Mouse (Mus musculus): Measurements from ENCODE around the gene Sgms1. TPM values are rescaled to one million over a fixed set of nuclear protein-coding genes. Genes with fewer than 3 reads are reported as not detected.

Sgms1 gene
- 44.2 and 53.7 TPM in 2 replicates for polyA plus RNA-seq (2012; rRNA removed)

DNA sequence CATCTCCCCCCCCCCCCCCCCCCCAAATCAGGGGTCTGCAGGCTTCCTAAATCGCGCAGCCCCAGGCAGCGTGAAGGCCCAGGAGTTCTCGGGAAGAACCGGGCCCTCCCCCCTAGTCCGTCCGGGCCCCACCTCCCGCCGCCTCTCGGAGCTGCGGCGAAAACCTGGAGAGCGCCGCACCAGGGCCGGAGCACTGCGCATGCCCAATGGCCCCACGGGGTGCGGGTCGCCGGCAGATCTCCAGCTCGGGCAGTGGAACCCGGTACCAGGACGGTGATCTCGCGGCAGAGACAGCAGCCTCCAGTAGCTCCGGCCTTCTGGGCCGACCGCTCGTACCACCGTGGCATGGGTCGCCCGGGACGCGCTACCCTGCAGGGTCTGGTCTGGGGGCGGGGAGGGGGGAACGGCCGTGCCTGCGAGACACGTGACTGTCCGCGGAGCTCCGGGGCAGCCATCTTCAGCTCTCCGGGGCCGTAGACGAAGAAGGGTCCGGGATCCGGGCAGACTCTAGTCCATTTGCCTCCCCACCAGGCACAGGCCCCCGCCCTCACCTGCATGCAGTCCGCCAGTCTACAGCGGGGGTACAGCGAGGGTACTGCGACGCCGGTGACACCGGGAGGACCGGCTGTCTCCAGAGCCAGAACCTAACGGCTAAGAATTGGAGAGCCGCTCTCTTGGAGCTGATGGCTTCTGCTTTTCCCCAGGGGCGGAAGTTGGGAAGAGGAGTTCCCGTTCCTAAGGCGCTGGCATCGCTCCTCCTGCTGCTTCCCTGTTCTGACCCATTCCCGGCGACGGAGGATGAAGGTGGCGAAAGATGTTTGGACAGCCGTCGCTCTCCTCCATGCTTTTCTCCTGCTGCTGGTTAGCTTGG, at the start of gene Sgms1:
Gene Sgms1 (minus strand): TSS at position 714 of the 871 bp plus-strand sequence.
- TF ChIP-seq POLR2A (IDR thresholded peaks at IDR 0.05; ENCODE audit: borderline replicate concordance, extremely low read depth, low read depth, low read length) = peak; percentile 50; the same call in 1 of the 2 replicates
- TF ChIP-seq CTCF (IDR thresholded peaks at IDR 0.05; ENCODE audit: insufficient read depth, low read length) = no peak
- peak; percentile 90 for DNase-seq
- H3K4me3 ChIP-seq (replicated peaks; ENCODE audit: extremely low read depth, low read depth, low read length) = peak within 1 kb of the TSS; percentile 97
- 2% methylated on average over 68 of the region's 68 CpGs for WGBS
- peaks cover 9% of the 10 kb centered on the region for H3K4me1 ChIP-seq (ENCODE audit: control insufficient read depth, insufficient read depth, low read length)

GRCm38 (mm10) chr19:32425856-32426255, 36.3 kb upstream of the Sgms1 start:
- DNase-seq = no peak
- Histone ChIP-seq H3K4me1 (ENCODE audit: control insufficient read depth, insufficient read depth, low read length) (no peaks in the 10 kb centered on the region; the same call in 1 of the 2 replicates), H3K4me3 (replicated peaks; ENCODE audit: extremely low read depth, low read depth, low read length) (no peak overlapping the region)
- TF ChIP-seq POLR2A (IDR thresholded peaks at IDR 0.05; ENCODE audit: borderline replicate concordance, extremely low read depth, low read depth, low read length) (no peak), CTCF (IDR thresholded peaks at IDR 0.05; ENCODE audit: insufficient read depth, low read length) (no peak)
- 81% methylated on average over 3 of the region's 3 CpGs for WGBS

DNA sequence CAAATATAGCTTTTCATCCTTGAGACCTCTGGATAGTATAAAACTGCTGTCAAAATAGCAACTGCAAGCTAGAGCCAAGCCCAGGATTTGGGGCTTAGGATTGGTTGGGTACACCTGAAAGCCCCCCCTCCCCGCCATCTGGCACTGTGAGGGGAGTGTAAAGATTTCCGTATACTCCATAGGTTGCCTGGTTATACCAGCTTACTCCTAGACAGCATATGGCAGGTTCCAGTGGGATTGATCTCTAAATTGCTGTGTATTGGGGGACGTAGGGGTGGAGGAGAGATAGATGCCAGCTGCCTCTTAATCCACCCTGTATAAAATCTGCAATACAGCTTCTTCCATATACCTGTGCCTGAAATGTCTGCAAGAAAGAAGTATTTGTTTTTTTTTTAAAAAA, 35.2 kb upstream of the Sgms1 start:
- TF ChIP-seq CTCF (IDR thresholded peaks at IDR 0.05; ENCODE audit: insufficient read depth, low read length) = no peak
- TF ChIP-seq POLR2A (IDR thresholded peaks at IDR 0.05; ENCODE audit: borderline replicate concordance, extremely low read depth, low read depth, low read length) = no peak
- WGBS = 94% methylated on average over 3 of the region's 3 CpGs
- no peak for DNase-seq
- Histone ChIP-seq H3K4me3 (replicated peaks; ENCODE audit: extremely low read depth, low read depth, low read length) (no peak overlapping the region), H3K4me1 (ENCODE audit: control insufficient read depth, insufficient read depth, low read length) (no peaks in the 10 kb centered on the region; the same call in 1 of the 2 replicates)

GRCm38 (mm10) chr19:32419069-32419468, 29.6 kb upstream of the Sgms1 start:
- DNase-seq = no peak
- no peaks in the 10 kb centered on the region for H3K4me1 ChIP-seq (ENCODE audit: control insufficient read depth, insufficient read depth, low read length)
- WGBS = 62% methylated on average over 3 of the region's 3 CpGs
- H3K4me3 ChIP-seq (replicated peaks; ENCODE audit: extremely low read depth, low read depth, low read length) = no peak overlapping the region
- TF ChIP-seq POLR2A (IDR thresholded peaks at IDR 0.05; ENCODE audit: borderline replicate concordance, extremely low read depth, low read depth, low read length) = no peak
- no peak for TF ChIP-seq CTCF (IDR thresholded peaks at IDR 0.05; ENCODE audit: insufficient read depth, low read length)

- WGBS = 82% methylated on average over 7 of the region's 7 CpGs
- H3K4me1 ChIP-seq (ENCODE audit: control insufficient read depth, insufficient read depth, low read length) = no peaks in the 10 kb centered on the region
- H3K4me3 ChIP-seq (replicated peaks; ENCODE audit: extremely low read depth, low read depth, low read length) = no peak overlapping the region
- no peak for DNase-seq
- TF ChIP-seq CTCF (IDR thresholded peaks at IDR 0.05; ENCODE audit: insufficient read depth, low read length) (no peak), POLR2A (IDR thresholded peaks at IDR 0.05; ENCODE audit: borderline replicate concordance, extremely low read depth, low read depth, low read length) (no peak)
Observed at GRCm38 (mm10) chr19:32416692-32417317, 27.3 kb upstream of the Sgms1 start.

GRCm38 (mm10) chr19:32409603-32410360, 20.3 kb upstream of the Sgms1 start:
- DNase-seq = no peak
- TF ChIP-seq CTCF (IDR thresholded peaks at IDR 0.05; ENCODE audit: insufficient read depth, low read length) (no peak), POLR2A (IDR thresholded peaks at IDR 0.05; ENCODE audit: borderline replicate concordance, extremely low read depth, low read depth, low read length) (no peak)
- WGBS = 41% methylated on average over 8 of the region's 8 CpGs
- H3K4me1 ChIP-seq (ENCODE audit: control insufficient read depth, insufficient read depth, low read length) = no peaks in the 10 kb centered on the region; the same call in 1 of the 2 replicates
- no peak overlapping the region for H3K4me3 ChIP-seq (replicated peaks; ENCODE audit: extremely low read depth, low read depth, low read length)

DNA sequence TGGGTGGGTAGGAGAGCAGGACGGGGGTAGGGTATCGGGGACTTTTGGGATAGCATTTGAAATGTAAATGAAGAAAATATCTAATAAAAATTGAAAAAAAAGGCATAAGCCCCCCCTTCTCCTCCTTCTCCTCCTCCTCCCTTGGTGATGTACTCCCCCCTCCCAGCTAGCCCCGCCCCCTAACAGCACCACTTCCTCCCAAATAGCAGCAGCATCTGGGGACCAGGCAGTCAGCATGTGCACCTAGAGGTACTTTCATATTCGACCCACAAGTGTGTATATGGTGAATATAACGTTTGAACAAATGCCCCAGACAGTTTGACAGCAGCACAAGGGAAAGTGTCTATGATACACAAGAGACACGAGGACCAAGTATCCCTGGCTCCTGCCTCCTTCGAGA, 17.2 kb upstream of the Sgms1 start:
- 59% methylated on average over 7 of the region's 7 CpGs for WGBS
- Histone ChIP-seq H3K4me3 (replicated peaks; ENCODE audit: extremely low read depth, low read depth, low read length) (no peak overlapping the region), H3K4me1 (ENCODE audit: control insufficient read depth, insufficient read depth, low read length) (no peaks in the 10 kb centered on the region; the same call in 1 of the 2 replicates)
- DNase-seq = no peak
- TF ChIP-seq POLR2A (IDR thresholded peaks at IDR 0.05; ENCODE audit: borderline replicate concordance, extremely low read depth, low read depth, low read length) (no peak), CTCF (IDR thresholded peaks at IDR 0.05; ENCODE audit: insufficient read depth, low read length) (no peak)

DNA sequence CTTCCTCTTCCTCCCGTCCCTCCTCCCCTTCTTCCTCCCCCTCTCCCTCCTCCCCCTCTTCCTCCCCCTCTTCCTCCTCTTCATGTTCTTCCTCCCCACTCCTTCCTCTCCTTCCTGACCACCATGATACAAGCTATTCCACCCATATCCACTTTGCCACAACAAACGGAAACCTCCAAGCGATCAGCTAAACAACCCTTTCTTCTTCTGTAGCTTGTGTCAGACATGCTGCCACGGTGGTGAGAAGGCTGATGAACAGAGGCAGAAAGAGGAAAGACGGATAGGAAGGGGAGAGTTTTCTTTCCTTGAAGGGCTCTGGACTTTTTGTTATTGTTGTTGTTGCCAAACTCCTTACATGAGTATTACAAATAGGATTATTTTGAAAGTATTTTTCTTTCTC, 14.9 kb upstream of the Sgms1 start:
- WGBS = 56% methylated on average over 4 of the region's 5 CpGs
- Histone ChIP-seq H3K4me3 (replicated peaks; ENCODE audit: extremely low read depth, low read depth, low read length) (no peak overlapping the region), H3K4me1 (ENCODE audit: control insufficient read depth, insufficient read depth, low read length) (no peaks in the 10 kb centered on the region)
- DNase-seq = no peak
- no peak for TF ChIP-seq POLR2A (IDR thresholded peaks at IDR 0.05; ENCODE audit: borderline replicate concordance, extremely low read depth, low read depth, low read length)
- no peak for TF ChIP-seq CTCF (IDR thresholded peaks at IDR 0.05; ENCODE audit: insufficient read depth, low read length)

- H3K4me3 ChIP-seq (replicated peaks; ENCODE audit: extremely low read depth, low read depth, low read length) = no peak overlapping the region
- 93% methylated on average over 5 of the region's 5 CpGs for WGBS
- no peak for TF ChIP-seq POLR2A (IDR thresholded peaks at IDR 0.05; ENCODE audit: borderline replicate concordance, extremely low read depth, low read depth, low read length)
- TF ChIP-seq CTCF (IDR thresholded peaks at IDR 0.05; ENCODE audit: insufficient read depth, low read length) = no peak
- DNase-seq = no peak
- no peaks in the 10 kb centered on the region for H3K4me1 ChIP-seq (ENCODE audit: control insufficient read depth, insufficient read depth, low read length)
Observed at GRCm38 (mm10) chr19:32403834-32404233, 14.3 kb upstream of the Sgms1 start.

Measured in lung, adult 2 months (tissue).